Mouse (Mus musculus) lung, postnatal 10 days (tissue): ENCODE data around the gene Slbp.
A peak's percentile ranks its signal among the peaks of the same experiment; 100 is the strongest.

Experiments used
- DNase-seq: peaks from one replicate; pipeline ENCODE4 v3.0.0; 2021

Slbp gene

DNA sequence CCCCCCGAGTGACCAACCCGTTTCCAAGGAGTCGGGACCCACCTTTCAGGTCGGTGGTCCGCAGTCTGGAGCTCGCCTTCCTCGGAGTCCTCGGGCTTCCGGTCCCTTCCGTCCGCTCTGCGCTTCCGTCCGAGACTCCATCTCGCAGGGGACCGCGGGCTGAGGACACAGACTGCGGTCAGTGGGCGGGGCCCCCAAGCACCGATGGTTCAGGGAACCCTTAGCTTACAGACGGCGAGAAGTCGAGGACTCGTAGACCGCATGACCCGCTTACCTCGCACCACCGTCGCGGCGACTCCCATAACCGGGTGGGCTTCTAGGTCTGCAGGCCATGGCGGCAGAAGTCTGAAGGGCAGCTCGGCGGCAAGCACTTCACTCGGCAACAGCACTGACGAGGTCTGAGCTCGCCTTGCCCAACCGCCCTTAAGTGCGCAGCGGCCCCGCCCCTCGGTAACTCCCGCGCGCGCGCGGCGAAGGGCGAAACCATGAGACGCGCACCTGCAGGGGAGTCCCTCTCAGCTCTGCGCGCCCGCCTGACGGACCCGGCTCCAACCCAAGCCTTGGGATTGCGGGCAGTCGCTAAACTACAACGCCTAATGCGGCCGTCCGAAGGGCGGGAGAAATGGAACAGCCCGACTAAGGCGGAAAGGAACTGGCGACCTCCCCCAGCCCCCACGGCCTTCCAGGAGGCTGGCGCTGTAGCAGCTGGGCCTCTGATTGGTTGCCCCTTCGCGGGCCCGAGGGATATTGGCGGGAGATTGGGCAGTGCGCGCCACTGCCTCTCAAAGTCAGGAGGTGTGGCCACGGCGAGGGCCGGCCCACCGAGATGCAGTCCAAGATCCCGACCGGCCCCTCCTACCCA, at the start of gene Slbp:
Gene Slbp, minus strand, starts transcription at position 654 of the 862 bp plus-strand sequence.
- DNase-seq: peak; percentile 98

DNA sequence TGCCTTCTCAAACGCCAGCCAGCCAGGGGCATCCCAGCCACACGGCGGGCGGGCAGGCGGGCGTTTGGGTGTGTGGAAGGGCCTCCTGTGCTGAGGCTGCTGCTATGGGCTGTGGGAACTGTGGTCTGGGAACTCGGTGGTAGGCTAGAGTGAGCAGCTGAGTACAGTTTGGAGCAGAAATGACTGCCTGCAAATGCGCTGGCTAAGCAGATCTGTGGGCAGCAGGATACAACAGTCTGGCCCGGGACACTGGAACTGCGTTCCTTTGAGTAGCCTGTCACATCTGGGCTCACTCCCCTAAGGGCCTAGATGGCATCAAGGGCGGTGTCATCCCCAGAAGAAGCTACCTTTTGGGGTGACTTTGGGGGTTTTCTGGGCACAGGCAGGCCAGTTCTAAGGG, 49.5 kb upstream of the Slbp start:
- DNase-seq: no peak

DNA sequence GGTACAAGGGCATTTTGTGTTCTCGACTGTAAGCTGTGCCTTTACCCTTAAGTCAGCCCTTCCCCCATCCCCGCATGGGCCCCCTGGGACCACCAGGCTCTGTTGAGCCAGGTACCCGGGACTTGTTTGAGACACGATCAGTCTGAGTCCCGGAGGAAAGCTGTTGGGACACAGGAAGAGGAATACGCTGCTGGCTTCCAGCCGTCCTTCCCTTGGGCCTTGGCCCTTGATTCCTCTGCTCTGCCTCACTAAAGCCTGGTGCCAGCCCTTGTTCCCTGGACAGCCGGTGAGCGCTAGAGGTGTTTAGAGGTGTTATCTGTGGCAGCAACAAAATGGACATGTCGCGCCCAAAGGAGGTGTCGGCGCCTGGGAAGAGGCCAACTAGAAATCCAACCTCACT, 47.6 kb upstream of the Slbp start:
- DNase-seq: no peak

DNA sequence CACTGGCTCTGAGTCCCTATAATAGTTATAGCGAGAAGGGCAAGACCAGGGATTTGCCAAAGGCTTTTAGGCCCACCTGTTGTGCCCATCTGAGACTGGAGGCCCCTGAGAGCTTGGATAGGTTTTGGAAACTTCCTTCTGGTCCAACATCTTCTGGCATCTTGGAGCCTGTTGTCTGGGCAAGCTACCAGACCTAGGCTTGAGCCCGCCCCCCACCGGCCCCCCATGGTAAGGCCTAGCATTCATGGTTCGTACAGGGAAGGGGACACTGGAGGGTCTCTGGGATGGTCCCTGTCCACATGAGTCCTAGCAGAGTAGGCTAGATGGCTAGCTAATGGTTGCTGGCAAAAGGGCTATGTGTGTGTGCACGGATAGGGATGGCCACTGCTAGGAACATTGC, 46.3 kb upstream of the Slbp start:
- DNase-seq: no peak

DNA sequence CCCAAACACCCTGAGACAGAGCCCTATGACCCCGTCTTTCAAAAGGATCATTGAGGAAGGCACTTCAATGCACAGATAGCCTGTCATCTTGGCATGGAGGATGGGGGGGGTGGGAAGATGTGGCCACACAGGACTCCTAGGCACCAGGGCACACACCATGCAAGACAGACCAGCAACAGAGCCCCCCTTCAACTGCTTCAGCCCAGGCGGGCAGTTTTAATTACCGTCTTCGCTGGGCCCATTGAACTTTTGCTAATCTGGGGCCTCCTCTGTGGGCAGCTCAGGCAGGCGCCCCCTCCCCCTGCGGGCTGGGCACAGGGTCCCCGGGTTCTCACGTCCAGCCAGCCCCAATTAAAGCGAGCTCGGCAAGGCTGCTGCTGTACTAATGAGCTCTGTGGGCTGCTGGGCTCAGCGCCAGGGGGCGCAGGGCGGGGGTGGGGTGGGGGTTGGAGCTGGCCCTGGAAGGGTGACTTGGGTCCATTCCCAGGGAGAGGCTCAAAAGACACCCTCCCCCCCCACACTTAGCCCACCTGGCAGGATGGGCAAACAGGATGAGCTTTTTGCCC, 45.7 kb upstream of the Slbp start:
- DNase-seq: no peak

DNA sequence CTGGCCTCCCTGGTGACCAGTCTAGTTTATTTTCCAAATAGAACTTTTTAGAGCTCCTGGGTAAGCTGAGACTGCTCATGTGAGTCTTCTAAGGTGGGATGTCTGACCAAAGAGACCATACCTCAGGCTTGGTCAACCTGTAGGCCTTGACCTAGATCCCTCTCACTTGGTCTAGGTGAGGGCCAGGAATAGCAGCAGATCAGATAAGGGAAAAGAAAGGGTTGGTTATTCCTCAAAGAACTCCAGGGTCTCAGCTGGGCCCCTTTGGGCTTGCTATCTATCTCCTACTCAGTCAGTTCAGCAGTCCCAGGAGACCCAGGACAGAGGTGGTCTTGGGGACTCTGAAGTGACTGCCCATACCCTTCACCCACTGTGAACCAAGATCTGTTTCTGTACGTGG, 45.2 kb upstream of the Slbp start:
- DNase-seq: no peak

DNA sequence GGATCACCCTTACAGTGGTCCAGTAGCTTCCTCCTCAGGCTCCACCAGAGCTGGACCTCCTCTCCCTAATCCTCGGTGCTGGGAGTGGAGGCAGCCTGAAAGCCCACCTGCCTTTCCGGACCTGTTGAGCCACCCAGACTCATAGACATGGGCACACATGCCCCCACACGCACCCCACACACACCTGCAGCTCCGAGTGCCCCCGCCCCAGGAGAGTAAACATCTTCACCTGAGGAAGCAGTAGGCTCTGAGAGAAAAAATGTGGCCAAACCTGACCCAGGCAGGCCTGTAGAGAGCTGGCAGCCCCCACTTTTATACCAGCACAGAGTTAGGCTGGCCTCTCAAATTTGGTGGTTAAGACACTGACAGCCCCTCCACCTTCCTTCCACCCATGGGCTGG, 44.1 kb upstream of the Slbp start:
- peak; percentile 67 for DNase-seq

DNA sequence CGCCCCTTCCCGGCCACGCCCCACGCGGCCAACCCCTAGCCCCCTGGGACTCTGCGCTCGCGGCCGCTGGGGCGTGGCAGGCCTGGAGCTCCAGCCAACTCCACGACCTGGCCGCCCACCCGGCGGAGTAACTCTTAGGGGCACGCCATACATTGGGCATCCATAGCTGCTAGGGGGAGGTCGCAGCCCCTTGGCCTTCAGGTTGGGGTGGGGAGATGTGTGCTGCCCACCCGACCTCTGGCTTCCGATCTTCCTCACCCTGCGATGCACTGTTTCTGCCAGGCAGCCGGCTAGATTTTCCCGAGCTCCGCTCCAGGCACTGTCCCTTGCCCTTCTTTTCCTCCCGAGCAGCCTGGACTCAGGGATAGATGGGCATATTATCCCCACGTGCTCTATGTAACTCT, 43.3 kb upstream of the Slbp start:
- DNase-seq: no peak

DNA sequence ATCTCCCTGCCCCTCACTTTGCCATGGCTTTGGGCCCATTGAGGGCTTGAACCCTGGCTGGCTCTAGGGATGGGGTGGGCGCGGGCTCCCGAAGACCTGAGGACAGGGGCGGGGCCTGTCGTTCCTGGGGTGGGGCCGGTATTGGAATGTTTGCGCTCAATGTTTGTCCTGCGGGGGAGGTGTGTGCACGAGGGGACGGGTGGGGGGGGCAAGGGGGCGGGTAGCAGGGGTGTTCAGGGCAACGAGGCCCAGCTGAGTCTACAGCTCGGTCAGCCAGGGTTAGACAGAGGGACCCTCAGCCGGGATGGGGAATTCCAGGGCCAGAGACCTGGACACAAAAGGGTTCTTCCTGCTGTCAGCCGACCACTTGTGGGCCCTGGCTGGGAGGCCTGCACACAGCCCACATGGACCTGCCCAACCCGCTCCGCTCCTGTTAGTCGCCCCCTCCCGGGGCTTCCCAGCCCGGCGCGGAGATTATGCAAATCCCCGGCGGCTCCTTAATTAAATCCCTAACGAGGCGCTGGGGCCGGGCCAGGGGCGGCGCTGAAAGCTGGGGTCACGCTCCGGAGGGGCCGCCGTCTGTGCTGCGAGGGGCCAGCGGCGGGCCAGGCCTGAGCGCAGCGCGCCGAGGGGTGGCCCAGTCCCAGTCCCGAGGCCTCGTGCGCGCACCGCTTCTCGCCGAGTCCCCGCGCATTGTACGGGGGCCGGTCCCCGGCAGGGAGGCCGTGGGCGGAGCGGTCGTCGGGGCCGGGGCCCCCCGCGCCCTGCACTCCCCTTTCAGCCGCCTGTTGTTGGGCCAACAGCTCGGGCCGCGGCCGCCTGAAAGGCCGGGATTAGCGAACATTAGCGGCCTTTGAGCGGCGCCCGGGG, 42.7 kb upstream of the Slbp start:
- DNase-seq: peak; percentile 77

DNA sequence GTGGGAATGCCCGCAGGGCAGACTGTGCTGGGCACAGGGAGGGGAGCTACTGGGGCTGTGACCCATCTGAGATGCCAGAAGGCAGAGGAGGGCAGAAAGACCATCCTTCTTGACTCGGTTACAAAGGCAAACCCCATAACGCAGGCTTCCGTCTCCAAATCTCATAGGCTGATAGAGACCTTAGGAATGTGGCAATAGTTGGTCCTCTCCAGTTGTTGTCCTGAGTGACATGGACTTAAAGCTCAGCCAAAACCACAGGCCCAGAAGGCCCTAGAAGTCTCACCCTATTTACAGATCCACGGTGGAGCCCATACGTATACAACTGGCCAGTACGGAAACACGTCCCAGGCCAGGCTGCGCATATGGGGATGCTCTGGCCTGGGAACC, 42.1 kb upstream of the Slbp start:
- DNase-seq: no peak

DNA sequence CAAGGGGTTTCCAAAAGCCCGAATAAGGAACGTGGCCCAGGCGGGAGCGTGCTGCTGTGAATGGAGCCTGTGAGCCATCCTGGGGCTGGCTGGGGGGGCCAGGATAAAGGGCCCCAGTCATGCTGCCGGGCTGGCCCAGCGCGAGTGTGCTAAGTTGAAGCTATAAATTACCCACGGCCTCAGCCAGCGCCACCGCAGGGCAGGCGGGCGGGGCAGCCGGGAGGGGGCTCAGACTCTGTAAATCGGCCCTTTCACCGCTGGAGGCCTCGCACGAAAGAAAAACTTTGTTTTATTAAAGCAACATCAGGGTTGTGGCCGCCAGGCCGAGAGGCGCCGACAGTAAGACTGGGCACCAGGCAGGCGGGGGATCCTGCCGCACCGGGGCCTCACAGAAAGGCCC, 40.0 kb upstream of the Slbp start:
- DNase-seq: peak; percentile 78

DNA sequence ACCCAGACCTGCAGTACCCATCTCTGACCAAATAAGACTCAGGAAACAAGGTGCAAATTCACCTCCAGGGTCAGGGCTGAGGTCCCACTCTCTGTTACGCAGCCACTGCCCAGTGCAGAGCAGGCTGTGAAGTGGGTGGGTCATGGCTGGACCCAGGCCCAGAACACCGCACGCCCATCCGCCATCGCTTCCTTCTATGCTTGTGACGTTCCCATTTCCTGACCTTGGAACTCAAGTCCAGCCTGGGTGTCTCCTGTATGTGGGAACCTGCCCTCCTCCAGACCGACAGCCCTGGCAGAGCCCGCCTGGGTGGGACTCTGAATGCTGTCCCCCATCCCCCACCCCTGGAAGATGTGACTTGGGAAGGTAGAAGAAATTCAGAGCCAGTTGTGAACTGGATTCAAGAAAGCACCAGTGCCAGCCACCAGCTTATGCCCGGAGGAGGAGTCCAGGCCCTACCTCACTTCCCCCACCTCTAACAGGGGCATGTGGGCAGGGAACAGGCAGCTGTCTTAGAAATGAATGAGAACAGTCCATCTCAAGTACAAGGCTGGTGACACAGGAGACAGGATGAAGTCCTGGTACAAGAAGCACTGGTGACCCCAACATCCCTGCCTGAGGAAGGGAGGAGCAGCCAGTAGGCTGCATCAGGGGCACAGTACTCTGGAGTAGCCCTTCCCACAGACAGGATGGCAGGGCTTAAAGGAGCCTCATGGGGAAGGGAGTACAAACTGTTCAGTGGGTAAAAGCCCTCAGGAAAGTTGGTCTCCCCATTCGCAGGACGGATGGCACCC, 37.7 kb upstream of the Slbp start:
- DNase-seq: peak; percentile 84

DNA sequence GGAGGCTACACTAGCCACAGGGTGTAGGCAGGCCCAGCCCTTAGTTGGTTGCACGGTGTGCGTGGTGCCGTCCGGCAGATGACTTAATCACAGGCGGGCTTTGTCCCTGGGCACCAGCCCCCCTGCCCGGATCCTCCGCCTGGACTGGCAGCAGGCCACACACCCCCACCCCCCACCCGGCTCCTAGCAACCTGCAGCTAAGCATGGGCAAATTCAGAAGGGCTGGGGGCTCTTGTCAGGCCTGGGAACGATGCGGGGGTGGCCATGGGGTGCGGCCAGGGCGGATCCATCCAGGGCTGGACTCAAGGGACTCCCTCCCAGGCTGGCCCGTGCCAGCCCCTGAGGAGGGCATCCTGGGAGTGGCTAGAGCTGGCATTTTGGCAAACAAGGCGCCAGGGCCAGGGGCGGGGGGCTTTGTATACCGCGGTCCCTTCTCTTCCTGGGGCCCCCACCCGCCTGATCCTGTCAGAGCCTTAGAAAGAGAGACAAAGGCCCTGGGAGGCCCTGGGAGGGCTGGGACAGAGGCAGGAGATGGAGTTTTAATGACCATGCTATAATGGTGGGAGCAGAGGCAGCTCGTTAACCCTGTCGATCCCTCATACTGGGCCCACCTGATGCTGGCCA, 37.0 kb upstream of the Slbp start:
- peak; percentile 84 for DNase-seq

DNA sequence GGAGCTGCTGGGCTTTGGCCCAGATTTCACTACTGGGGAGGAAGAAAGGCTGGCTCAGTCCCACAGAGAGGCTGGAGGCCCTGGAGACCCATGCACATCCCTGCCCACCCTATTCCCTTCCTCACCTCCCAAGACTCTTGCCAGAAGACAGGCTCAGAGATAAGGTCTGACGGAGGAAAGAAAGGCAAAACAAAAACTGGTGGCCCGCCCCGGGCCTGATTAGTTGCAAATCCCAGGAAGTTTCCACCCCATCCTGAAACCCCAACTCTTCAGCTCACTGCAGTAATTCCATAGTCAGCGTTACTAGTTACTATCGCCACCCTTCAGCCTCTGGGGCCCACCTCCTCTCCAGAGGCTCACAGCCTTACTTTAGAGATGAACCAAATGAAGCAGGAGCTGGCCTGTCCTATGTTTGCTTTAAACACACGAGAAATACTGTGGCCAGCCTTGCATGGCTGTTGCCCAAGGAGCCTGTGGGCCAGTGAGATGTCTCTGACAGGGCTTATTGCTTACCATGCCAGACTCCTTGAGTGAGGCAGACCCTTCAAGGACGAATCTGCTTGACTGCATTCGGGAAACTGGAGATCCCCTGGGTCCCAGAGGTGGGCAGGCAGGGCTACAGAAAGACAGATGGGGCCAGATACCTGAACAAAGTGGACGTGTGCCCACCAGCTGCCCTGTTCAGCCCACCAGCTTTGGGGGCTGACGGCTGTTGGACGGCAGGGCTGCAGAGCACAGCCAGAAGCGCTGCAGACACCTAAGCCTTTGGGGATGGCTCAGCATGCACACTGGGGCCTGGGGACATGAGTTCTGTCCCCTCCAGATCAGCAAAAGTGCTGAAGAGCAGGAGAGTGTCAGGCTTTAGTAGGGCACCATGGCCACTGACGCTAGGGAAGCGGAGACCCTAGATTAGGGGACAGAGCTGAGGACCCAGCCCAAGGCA, 36.2 kb upstream of the Slbp start:
- no peak for DNase-seq

DNA sequence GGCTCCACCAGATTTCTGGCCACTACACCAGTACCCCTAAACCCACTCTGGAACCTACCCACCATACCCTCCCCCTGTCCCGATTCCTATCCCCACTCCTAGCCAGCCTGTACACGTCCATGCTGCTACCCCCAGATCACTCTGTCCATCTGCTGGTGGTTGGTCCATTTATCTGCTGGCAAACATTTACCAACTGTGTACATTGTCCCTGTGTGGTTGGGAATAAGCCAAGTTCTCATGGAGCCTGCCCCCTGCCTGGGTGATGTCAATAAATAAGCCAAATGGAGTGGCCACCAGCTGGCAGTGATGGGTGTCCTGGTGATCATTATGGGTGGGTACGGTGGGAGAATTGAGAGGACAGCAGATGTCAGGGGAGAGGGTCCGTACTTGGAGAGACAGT, 34.8 kb upstream of the Slbp start:
- no peak for DNase-seq

DNA sequence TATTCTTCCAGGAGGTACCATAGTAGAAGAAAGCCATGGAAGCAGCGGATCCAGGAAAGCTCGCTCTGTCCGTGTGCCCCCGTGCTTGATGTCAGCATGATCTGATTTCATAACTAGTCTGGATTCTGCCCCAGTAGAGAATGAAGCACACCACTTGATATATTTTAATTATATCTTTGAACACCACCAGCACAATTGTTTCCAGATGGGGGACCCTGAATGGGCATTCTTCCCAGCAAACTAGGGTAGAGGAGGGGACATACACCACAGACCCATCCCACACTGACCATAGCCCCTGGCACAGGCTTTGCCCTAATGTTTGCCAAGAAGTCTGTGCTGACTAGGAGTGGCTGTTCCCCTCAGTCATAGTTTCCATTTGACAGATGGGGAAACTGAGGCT, 32.6 kb upstream of the Slbp start:
- DNase-seq: no peak

DNA sequence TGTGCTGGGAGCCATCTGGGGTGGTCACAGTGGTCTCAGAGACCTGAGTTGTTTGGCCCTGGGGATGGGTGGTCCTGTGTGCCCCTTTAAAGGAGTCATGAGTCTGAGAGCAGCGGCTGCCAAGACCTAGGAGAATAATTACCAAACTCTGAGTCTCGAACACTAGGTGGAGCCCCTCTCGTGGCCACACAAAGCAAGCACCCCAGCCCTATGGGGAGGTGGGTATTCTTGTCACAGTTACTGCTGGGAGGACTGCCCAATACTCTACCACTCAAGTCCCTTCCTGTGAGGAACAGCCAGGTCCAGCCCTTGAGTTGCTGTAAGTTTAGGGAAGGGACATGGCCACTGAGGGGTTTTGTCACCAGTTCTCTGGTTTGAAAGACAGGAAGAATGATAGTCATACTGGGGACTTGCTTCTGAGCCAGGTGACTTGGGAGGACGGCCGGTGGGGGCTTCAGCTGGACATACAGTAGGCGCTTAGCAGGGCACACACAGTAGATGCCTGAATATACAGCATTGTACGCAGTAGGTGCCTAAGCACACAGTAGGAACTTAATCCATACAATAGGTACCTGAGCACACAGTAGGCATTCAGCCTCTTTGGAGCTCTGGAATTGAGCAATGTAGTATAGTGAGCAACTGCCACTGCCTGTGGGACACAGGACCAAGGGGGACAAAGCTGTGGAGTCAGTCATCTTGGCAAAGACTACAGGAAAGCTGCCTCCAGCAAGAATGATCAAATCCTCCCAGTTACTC, 31.7 kb upstream of the Slbp start:
- peak; percentile 86 for DNase-seq

DNA sequence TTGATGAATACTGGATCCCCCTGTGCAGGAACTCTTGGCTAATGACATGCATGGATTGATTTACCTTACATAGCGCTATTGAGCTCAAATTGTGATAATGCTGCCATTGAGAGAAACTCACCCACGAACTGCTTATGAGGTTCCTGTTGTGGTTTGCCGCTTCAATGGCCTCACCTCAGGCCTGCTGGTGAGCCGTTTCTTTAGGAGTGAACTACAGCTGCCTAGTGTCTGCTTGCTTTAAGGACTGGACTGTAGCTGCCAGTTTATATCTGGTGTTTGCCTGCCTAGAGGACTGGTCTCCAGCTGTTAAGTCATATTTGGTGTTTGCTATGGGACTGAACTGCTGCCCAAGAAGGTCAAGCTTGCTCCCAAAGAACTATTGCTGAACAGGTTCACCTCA, 30.6 kb upstream of the Slbp start:
- DNase-seq: no peak

DNA sequence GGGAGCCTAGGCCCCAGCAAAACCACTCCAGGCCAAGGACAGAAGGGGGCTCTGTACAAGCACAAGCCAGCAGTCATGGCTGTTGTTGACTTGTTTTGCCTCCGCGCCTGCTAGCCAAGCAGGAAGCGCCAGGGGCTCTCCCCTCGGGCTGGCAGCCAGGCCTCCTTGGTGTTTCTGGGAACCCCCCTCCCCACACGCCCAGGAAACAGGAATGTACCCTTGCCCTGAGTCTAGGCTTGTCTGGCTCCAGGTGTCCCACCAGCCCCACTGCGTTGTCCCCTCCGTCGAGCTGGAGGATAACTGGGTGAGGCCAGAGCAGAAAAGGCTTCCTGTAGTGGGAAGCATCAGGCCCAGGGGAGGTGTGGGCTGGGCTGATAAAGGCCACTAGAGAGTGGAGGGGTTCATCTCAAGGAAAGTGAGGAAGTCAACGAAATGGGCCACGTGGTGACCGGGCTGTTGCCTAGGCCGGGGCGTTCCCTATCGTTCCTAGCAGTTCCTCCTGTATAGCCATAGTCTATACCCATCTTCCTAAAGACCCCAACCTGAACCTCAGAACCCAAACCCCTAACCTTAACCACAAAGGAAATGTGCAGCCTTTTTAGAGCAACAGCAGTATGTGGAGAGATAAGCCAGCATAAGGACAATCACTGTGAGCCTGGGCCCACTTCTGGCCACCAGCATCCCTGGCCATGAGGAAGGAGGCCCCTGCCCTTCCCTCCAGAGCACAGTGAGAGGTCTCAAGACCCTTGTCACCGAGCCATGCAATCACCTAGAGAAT, 29.4 kb upstream of the Slbp start:
- DNase-seq: no peak

DNA sequence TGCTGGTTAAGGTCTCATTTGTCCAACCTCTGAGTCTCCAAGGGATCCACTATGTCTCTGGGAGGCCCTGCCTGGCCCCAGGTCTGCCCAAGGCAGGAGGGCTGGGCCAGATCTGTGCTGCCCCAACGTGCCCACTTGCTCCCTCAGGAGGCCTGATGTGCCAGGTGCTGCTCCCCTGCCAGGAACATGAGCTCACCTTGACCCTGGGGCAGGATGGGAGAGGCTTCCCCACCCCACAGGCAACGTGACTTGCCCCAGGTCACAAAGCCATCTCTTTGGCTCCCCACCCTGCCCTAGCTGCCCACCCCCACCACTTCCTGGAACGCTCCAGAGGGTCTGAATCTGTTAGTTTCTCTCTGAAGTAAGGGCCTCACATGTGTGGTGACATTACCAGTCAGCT, 28.7 kb upstream of the Slbp start:
- DNase-seq: no peak
